Mouse (Mus musculus) heart, postnatal 25 days (tissue): ENCODE measurements around the gene Dhx8. TPM values are rescaled to one million over a fixed set of nuclear protein-coding genes. Genes with fewer than 3 reads are reported as not detected.

ENCODE experiments used
- DNase-seq: peaks from one replicate; pipeline ENCODE4 v3.0.0; 2022; ENCODE audit warnings: low spot score
- intact Hi-C: fragments of 180-260 bp; cut with DNase I; formaldehyde crosslinking; loops from one replicate; pipeline ENCODE4 v1.15.1; 2025
- total RNA-seq, 2 experiments: library from RNA; stranded (reverse); gene quantifications; 2 replicates each; pipeline ENCODE4 v1.2.3; 2021

Gene Dhx8
- total RNA-seq, 2 experiments from 2014 or later = 14.2 to 16.4 TPM

DNA sequence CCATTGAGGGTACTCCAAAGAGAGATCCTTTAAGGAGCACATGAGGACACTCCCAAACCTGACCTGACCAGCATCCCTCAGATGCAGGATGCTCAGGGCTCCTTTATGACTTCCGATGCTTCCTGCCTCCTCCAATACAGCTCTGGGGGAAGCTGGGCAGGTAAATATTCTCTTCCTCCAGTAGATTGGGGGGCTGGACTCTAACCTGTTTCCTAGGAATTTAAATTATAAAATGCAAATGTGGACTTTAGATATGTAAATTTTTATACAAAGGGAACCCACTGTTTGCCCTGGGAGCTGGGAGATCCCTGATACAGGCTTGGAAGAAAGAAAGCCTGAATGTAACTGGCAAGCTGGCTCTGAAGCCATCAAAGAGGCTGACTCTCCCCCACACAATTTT, 54.7 kb downstream of the Dhx8 start:
- DNase-seq = no peak
- intact Hi-C loops = no loop called here

DNA sequence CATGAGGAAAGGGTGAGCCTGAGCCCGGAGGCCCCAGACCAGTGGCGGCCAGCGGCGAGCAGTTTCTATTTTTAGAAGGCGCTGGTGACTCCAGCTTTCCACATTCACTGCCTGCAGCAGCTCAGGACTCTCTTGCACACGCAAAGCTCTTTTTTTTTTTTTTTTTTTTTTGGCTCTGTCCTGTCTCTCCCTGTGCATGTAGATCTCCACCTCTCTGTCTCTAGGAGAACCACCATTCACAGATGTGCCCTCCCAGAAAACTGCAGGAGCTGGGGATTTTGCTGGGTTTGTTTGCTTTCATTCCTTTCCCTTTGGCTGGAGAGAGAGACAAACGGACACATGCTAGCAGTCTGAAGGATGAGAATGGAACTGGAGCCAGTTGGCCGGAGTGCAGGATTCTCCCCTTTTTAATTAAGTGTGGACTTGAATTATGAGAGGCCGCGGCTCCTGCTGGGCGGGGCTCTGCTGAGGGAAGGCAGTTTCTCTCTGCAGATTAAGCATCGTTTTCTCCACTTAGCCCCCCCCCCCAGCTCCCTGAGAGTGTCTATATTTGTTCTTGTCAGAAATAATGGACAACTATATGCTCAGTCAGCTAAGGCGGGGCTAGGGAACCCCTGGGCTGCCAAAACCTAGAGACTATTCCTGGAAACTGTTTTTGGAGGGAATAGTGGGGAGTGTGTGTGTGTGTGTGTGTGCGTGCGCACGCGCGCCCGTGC, 58.2 kb downstream of the Dhx8 start:
- DNase-seq = no peak

DNA sequence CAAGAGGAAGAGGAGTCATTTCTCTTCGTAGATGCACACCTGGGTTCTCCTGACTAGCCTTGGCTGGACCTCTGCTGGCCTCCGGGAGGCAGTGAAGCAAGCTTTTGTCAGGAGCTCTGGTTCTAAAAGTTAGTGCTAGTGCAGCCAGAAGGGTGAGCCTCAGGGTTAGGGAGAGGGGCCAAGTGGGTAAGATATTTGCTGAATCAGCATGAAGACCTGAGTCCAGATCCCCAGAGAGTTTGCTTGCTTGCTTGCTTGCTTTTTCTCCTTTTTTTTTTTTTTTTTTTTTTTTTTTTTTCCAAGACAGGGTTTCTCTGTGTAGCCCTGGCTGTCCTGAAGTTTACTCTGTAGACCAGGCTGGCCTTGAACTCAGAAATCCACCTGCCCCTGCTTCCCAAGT, 64.6 kb downstream of the Dhx8 start:
- DNase-seq = no peak
- intact Hi-C loops = no loop called here

More for the DNA sequence above, 58.2 kb downstream of the Dhx8 start:
- intact Hi-C loops = no loop called here

GRCm38 (mm10) chr11:101798083-101798482, 65.4 kb downstream of the Dhx8 start:
- DNase-seq = no peak
- intact Hi-C loops = no loop called here

- no peak for DNase-seq
- intact Hi-C loops = no loop called here
Measured at GRCm38 (mm10) chr11:101801386-101801785, 68.7 kb downstream of the Dhx8 start.

DNA sequence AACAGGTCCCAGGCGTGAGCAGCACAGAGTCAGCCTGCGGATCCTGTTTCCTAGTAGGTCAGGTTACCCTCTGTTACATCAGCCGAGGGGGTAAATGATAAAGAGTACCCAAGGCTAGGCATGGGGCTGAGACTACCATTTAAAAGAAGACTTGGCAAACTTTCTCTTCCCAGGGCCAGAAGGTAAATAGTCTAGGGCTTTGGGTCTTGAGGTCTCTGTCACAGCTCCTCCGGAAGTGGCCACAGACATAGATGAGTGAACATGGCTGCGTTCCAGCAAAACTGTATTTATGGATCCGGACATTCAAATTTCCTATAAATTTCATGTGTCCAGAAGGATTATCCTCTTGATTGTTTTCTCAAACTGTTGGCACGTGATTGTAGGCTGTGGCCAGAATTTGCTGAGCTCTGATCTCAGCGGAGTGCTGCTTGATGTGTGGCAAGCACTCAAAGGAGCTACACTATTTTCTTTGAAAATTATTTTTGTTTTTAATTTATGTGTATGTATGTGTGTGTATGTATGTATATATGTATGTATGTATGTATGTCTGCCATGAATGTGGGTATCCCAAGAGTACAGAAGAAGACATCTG, 72.5 kb downstream of the Dhx8 start:
- intact Hi-C loops = no loop called here
- no peak for DNase-seq

DNA sequence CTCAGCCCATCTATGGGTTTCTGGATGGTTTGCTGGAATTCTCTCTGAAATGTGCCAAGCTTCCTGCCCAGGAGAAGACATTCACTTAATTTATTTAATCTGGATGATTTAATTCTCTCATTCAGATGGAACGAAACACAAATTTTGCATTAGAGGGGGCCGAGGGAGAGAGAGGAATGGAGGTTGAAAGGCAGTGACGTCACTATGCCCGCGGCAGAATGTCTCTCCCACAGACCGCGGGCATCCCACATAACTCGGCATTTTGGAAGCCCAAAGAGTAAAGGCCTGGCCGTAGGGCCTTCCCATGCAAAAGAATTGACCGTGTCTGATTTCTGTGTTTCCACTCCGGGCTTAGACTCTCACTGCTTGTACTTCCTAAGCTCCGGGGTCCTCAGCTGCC, 74.0 kb downstream of the Dhx8 start:
- intact Hi-C loops = no loop called here
- no peak for DNase-seq

DNA sequence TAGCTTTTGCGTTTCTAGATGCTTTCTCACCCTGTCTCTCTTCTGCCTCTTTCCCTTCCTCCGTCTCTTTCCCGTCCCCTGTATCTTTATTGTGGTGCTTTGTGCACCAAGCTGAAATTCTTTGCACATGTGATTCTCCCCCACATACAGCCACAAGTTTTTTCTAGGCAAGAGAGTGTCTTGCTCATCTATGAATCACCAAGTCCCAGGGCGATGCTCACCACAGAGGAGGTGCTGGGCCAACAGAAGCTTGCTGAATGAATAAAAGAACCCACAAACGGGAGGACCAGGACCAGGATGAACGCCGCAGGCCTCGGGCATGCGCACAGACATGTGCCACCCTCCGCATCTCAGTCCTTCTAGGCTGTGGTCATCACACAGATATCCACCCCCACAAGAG, 74.5 kb downstream of the Dhx8 start:
- intact Hi-C loops = no loop called here
- no peak for DNase-seq

- intact Hi-C loops = no loop called here
- DNase-seq = no peak
Measured at GRCm38 (mm10) chr11:101809060-101809828, 76.5 kb downstream of the Dhx8 start.

- DNase-seq = peak; percentile 68
- intact Hi-C loops = loop anchor here (1.0 to 5.0 kb wide), 3 partner anchors 92 to 154 kb away; partner anchors contain the start of gene Sost
Measured at GRCm38 (mm10) chr11:101813259-101813658, 80.5 kb downstream of the Dhx8 start.

DNA sequence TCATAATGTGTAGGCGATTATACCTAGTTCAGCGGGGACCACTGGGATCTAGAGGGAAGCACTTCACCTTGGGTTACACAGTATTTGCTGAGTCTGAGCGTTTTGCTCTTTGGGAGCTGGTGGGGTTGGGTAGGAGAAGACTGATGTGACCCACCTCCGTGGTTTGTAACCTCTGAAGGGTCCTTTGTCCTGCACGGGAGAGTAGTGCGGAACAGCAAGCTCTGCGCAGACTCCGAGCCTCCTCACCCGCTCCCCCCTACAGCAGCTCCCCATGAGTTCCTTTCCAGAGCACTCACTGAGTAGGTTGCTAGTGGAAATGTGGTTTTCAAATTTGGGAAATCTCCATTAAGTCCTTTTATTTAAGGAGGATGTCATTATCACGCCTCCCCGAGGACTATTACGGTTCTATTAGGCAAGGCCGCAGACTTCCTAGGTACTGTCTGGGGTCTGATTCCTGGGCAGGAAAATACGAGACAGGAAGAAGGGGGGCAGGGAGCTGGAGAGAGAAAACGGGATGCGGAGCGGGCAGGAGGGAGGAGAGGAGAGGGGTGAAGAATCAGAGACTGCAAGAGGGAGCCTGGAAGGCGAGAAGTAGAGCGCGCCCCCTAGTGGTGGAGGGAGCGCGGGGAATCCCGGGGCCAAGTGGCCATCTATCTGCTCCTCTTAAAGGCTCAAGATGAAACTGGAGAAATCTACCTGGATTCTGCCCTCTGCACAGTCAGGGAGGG, 81.8 kb downstream of the Dhx8 start:
- intact Hi-C loops = loop anchor here (1.0 to 5.0 kb wide), 2 partner anchors 50 to 153 kb away; partner anchors contain the start of gene Sost
- DNase-seq = peak; percentile 53

DNA sequence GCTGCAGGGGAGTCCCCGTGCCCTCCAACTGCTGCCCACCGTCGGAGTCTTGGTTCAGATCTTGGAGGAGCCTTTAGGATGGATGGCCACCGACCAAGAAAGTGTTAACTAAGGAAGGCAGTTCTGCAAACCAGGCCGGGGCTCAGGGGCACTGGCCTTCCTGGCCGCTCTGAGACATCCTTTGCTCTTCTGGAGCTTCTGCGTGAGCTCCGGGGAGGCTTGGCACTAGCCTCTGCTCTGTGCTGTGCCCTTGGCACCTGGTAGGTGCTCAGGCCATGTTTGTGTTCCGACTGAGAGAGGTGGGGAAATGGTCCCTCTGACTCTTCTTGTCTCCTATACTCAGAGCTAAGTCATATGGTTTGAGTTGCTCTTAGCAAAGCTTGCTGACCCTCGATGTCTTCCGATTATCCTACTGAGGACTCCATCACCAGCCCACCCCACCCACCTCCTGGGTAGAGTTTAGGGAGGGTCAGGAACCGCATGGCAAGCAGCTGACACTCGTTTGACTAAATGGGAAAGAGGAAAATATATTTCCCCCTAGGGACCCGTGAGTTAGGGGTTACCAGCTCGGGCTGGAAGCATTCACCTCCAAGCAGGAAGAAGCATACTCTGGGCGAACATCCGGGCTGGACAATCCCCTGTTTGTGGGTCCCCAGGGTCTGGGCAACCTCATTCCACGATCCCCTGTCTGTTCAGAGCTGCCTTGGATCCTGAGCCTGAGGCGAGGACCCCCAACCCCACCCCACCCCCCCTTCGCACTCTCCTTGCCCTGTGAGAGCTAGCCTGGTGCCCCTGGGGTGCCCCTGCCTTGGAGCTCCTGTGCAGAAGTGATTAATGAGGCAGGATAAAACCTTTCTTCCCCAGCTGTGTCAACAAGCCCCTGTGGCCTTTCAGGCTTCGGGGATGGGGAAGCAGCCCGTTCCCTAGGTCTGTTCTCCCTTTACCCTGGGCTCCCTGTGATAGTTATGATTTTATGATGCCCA, 82.7 kb downstream of the Dhx8 start:
- no peak for DNase-seq
- intact Hi-C loops = no loop called here

Other genes starting within 250 kb of the Dhx8 start
- under 1 TPM; 0.45 to 0.81 TPM for gene Brca1, start 181.0 kb upstream of the Dhx8 start, total RNA-seq
- 100 to 1,000 TPM in 1 of 2 experiments, 10 to 100 TPM in 1; 89.9 to 101 TPM for gene Nbr1, start 180.8 kb upstream of the Dhx8 start, total RNA-seq
- 1 to 10 TPM; 3.6 to 3.8 TPM for gene Tmem106a, start 150.7 kb upstream of the Dhx8 start, total RNA-seq
- gene Gm11634, start 133.7 kb upstream of the Dhx8 start, total RNA-seq = not detected
- gene Rdm1, start 105.7 kb upstream of the Dhx8 start, total RNA-seq = 10 to 100 TPM; 39.1 to 39.3 TPM
- 10 to 100 TPM; 21.6 to 31.0 TPM for gene Arl4d, start 67.4 kb upstream of the Dhx8 start, total RNA-seq
- gene Etv4, start 52.5 kb downstream of the Dhx8 start, total RNA-seq = under 1 TPM; 0.26 to 0.53 TPM
- gene Meox1, start 161.5 kb downstream of the Dhx8 start, total RNA-seq = 1 to 10 TPM; 7.8 to 9.9 TPM
- gene Sost, start 234.1 kb downstream of the Dhx8 start, total RNA-seq = 1 to 10 TPM; 1.5 to 1.6 TPM